Mouse (Mus musculus): ENCODE measurements at regions not wholly inside any gene's neighbourhood (a gene's known extent, or its start where the extent isn't known, plus 50 kb on each side); places are given as distances from the start of the nearest gene placed in this dataset.

GRCm38 (mm10) chr2:135544882-135545281, 113.9 kb upstream of the Plcb4 start:
- TF ChIP-seq CTCF (IDR thresholded peaks at IDR 0.05; ENCODE audit: control insufficient read depth, insufficient read depth, insufficient replicate concordance, low read depth, low read length) (no peak), POLR2A (IDR thresholded peaks at IDR 0.05; ENCODE audit: control insufficient read depth, low read depth, low read length) (no peak)
